In the genomic region with DNA sequence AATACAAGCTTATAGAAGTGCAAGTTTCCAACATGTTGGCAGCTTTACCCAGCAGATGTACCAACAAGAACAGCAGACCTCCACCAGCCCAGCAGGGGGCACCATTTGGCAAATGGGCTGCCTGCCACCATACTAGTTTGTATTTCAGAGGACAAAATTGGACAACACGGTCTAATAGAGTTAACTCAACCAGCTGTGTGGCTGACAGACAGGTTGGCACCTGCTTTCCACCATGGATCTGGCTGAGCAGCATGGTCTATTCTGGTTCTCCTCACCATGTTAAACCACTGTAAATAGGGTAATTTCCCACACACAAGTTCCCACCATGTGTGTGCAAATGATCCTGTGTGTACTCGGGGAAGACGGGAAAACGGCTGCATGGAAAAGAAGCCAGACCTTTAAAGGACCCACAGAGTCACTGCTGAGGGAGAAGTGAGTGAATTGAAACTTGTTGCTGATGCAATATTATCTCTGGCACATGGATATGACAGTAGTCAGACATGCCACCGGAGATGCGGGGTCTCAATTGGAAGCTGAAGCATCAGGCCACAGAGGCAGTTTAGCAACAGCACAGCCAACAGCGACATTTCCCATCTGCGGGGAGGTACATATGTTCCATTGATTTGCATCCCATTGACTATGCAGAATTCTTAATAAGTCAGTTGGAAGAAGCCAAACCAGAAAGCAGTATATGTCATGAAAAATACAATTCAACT, we compare ENCODE assay signal across 13 mouse cellular contexts.
DNase-seq lines count a peak whose midpoint lies in the region; ATAC-seq and TF ChIP-seq lines count a peak whose summit lies in the region.
"Had no signal": no experiment of that assay in that cellular context is flagged by ENCODE, and none has a peak within 500 bp of the region (broad histone marks: within the 10 kb centered on the region; RNA-seq: fewer than 3 reads in every experiment).

No protein-coding gene starts in this region.

- DNase-seq in kidney, postnatal 0 days (ENCODE audit: low spot score) = no peak
- no peak for DNase-seq in kidney, postnatal 14 days
- DNase-seq in brain, adult 2 months (ENCODE audit: low read depth, low spot score) = peak; percentile 70
- peak; percentile 69 for DNase-seq in forebrain, embryonic 14.5 days (ENCODE audit: low spot score)
- DNase-seq in embryo, embryonic 10.5 days (ENCODE audit: low spot score) = no peak
- DNase-seq in frontal cortex, postnatal 36 days (ENCODE audit: low spot score in 2 of 2) = no peak
- no peak for DNase-seq in retina, embryonic 14.5 days (ENCODE audit: low spot score)
- DNase-seq: gastrocnemius, postnatal 36 days; heart, postnatal 10 days had no signal

- H3K4me2 ChIP-seq in kidney, postnatal 0 days (ENCODE audit: low read length) = no peak overlapping the region
- no peak overlapping the region for H3K4me2 ChIP-seq in forebrain, embryonic 14.5 days (ENCODE audit: low read length)
- H3K4me2 ChIP-seq: liver, embryonic 15.5 days had no signal

- H3K4me3 ChIP-seq in kidney, postnatal 0 days (replicated peaks; ENCODE audit: low read depth, low read length) = no peak overlapping the region
- no peak overlapping the region for H3K4me3 ChIP-seq in E14TG2a.4 (replicated peaks; ENCODE audit: low read length)
- no peak overlapping the region for H3K4me3 ChIP-seq in forebrain, embryonic 14.5 days (ENCODE audit: low read depth, low read length)
- H3K4me3 ChIP-seq: liver, embryonic 15.5 days; myocyte had no signal

- H3K27ac ChIP-seq in kidney, postnatal 0 days = no peak overlapping the region
- no peak overlapping the region for H3K27ac ChIP-seq in forebrain, embryonic 14.5 days (ENCODE audit: low read depth, low read length)
- H3K27ac ChIP-seq: liver, embryonic 15.5 days had no signal

- H3K9ac ChIP-seq in kidney, postnatal 0 days (ENCODE audit: low read depth, low read length) = no peak overlapping the region
- no peak overlapping the region for H3K9ac ChIP-seq in forebrain, embryonic 14.5 days (ENCODE audit: low read length)
- H3K9ac ChIP-seq: liver, embryonic 15.5 days had no signal

- H3K4me1 ChIP-seq in kidney, postnatal 0 days (replicated peaks; ENCODE audit: insufficient read depth, low read length) = no peaks in the 10 kb centered on the region
- H3K4me1 ChIP-seq in E14TG2a.4 (replicated peaks; ENCODE audit: low read depth, low read length) = no peaks in the 10 kb centered on the region
- no peaks in the 10 kb centered on the region for H3K4me1 ChIP-seq in forebrain, embryonic 14.5 days (ENCODE audit: control insufficient read depth, insufficient read depth, low read length)
- H3K4me1 ChIP-seq: liver, embryonic 15.5 days had no signal

- H3K27me3 ChIP-seq in kidney, postnatal 0 days (ENCODE audit: insufficient read depth, low read length) = no peaks in the 10 kb centered on the region
- H3K27me3 ChIP-seq in E14TG2a.4 (ENCODE audit: insufficient read depth, low read length) = no peaks in the 10 kb centered on the region
- H3K27me3 ChIP-seq in forebrain, embryonic 14.5 days (replicated peaks; ENCODE audit: control insufficient read depth, insufficient read depth, low read length) = no peaks in the 10 kb centered on the region
- H3K27me3 ChIP-seq: liver, embryonic 15.5 days had no signal

- 89% methylated on average over 8 of the region's 8 CpGs for WGBS in kidney, postnatal 0 days
- 76% methylated on average over 8 of the region's 8 CpGs for WGBS in forebrain, embryonic 14.5 days

- H3K9me3 ChIP-seq in kidney, postnatal 0 days (replicated peaks; ENCODE audit: low read length) = no peaks in the 10 kb centered on the region
- no peaks in the 10 kb centered on the region for H3K9me3 ChIP-seq in E14TG2a.4 (ENCODE audit: low read length)
- no peaks in the 10 kb centered on the region for H3K9me3 ChIP-seq in forebrain, embryonic 14.5 days (replicated peaks; ENCODE audit: control insufficient read depth, low read length)
- H3K9me3 ChIP-seq: G1E; liver, embryonic 15.5 days had no signal

- H3K36me3 ChIP-seq in kidney, postnatal 0 days (ENCODE audit: insufficient read depth, low read length) = no peaks in the 10 kb centered on the region
- H3K36me3 ChIP-seq in E14TG2a.4 (ENCODE audit: insufficient read depth, low read length) = no peaks in the 10 kb centered on the region
- H3K36me3 ChIP-seq in forebrain, embryonic 14.5 days (ENCODE audit: control insufficient read depth, insufficient read depth, low read length) = no peaks in the 10 kb centered on the region
- H3K36me3 ChIP-seq: G1E; liver, embryonic 15.5 days had no signal

- ATAC-seq in kidney, postnatal 0 days (replicated peaks; ENCODE audit: low FRiP score, low read depth) = no peak
- peak; percentile 70; the same call in 1 of the 2 replicates for ATAC-seq in forebrain, embryonic 14.5 days

- TF ChIP-seq CTCF in kidney, postnatal 0 days (IDR thresholded peaks at IDR 0.05; ENCODE audit: low read depth) = peak; percentile 35; the same call in 1 of the 2 replicates
- TF ChIP-seq CTCF in E14TG2a.4 (conservative IDR thresholded peaks at IDR 0.05; ENCODE audit: low read length) = peak; percentile 29

Comparison
In these comparisons a context has a peak if more than half of its experiments do, and no peak if none do; other contexts are left out.
1. DNase-seq: peak in brain, adult 2 months (single experiment) and forebrain, embryonic 14.5 days (single experiment); none in kidney, postnatal 0 days (single experiment), kidney, postnatal 14 days (single experiment), embryo, embryonic 10.5 days (single experiment), frontal cortex, postnatal 36 days (0 of 2) and retina, embryonic 14.5 days (single experiment).